Mouse (Mus musculus) layer of hippocampus, postnatal 25 days (tissue): Measurements from ENCODE around the gene Serf1. TPM values are rescaled to one million over a fixed set of nuclear protein-coding genes. Genes with fewer than 3 reads are reported as not detected.
"Not testable (repeated sequence)": the region's sequence is repeated elsewhere in the genome, so short reads cannot be mapped to it uniquely, and the experiment has no call there.

Experiments
- DNase-seq, 2 experiments: peaks; one replicate each; pipeline ENCODE4 v3.0.0; 2022; ENCODE audit warnings: mixed read lengths in 2 of 2, low spot score in 1 of 2; ENCODE audit errors: extremely low spot score in 1 of 2
- total RNA-seq, 2 experiments: library from RNA; stranded (reverse); gene quantifications; 2 replicates each; pipeline ENCODE4 v1.2.3; 2021

Gene Serf1
- 10 to 100 TPM; 22.1 to 24.5 TPM for total RNA-seq

GRCm38 (mm10) chr13:100107652-100108472, at the start of gene Serf1:
Serf1 (plus strand) TSS chr13:100108012.
- DNase-seq, result peak; percentile 70

GRCm38 (mm10) chr13:100063936-100064335, 43.9 kb upstream of the Serf1 start:
- no peak for DNase-seq

- no peak for DNase-seq
These were observed 40.0 kb upstream of the Serf1 start for GRCm38 (mm10) chr13:100067821-100068220.

GRCm38 (mm10) chr13:100071473-100071872, 36.3 kb upstream of the Serf1 start:
- DNase-seq, result no peak

- no peak for DNase-seq
These were observed 9.0 kb upstream of the Serf1 start for GRCm38 (mm10) chr13:100098808-100099207.

- DNase-seq, result no peak
These were observed 4.7 kb upstream of the Serf1 start for GRCm38 (mm10) chr13:100103052-100103658.

- peak; percentile 97 to 98 for DNase-seq
These were observed 4.0 kb upstream of the Serf1 start, which contains the start of gene Bdp1 for GRCm38 (mm10) chr13:100103748-100104254. Bdp1 (minus strand) TSS chr13:100104070.

- no peak for DNase-seq
These were observed 4.6 kb downstream of the Serf1 start for GRCm38 (mm10) chr13:100112218-100112972.

- no peak for DNase-seq
These were observed 16.2 kb downstream of the Serf1 start for GRCm38 (mm10) chr13:100123970-100124369.

GRCm38 (mm10) chr13:100124423-100125257, 16.8 kb downstream of the Serf1 start, which contains the start of gene Smn1:
Smn1 (plus strand) TSS chr13:100124852.
- DNase-seq, result peak; percentile 94 to 97

- no peak for DNase-seq
These were observed 17.4 kb downstream of the Serf1 start for GRCm38 (mm10) chr13:100125258-100125643.

GRCm38 (mm10) chr13:100141646-100142314, 34.0 kb downstream of the Serf1 start:
- DNase-seq, result no peak

- DNase-seq, result no peak
These were observed 44.8 kb downstream of the Serf1 start for GRCm38 (mm10) chr13:100152659-100153058.

- no peak for DNase-seq
These were observed 48.8 kb downstream of the Serf1 start for GRCm38 (mm10) chr13:100156624-100157023.

GRCm38 (mm10) chr13:100161171-100161870, 53.5 kb downstream of the Serf1 start:
- not testable (repeated sequence) for DNase-seq

- DNase-seq, result not testable (repeated sequence)
These were observed 54.7 kb downstream of the Serf1 start for GRCm38 (mm10) chr13:100162467-100162866.
